Mouse (Mus musculus) forebrain, embryonic 14.5 days (tissue): ENCODE measurements at regions not wholly inside any gene's neighbourhood (a gene's known extent, or its start where the extent isn't known, plus 50 kb on each side); places are given as distances from the start of the nearest gene placed in this dataset. TPM values are rescaled to one million over a fixed set of nuclear protein-coding genes. Genes with fewer than 3 reads are reported as not detected.
A peak's percentile ranks its signal among the peaks of the same experiment; 100 is the strongest.

ENCODE experiments used
- ATAC-seq: fragments of 200-750 bp; cut with Nextera tagmentation; 2 replicates; pipeline ENCODE4 v1.8.0; 2017; ENCODE audit warnings: mild to moderate bottlenecking, moderate library complexity
- DNase-seq: peaks from one replicate; pipeline ENCODE4 v3.0.0-alpha.2; 2015; ENCODE audit warnings: low spot score
- H3K27ac ChIP-seq: fragments of 300-500 bp; sonication (generic); 2 replicates; pipeline ENCODE4 v1.5.1; 2014; ENCODE audit warnings: low read depth, mild to moderate bottlenecking, control low read depth, low read length, moderate library complexity
- H3K27me3 ChIP-seq: fragments of 300-500 bp; sonication (generic); replicated peaks from 2 replicates; pipeline ENCODE4 v1.6.1; 2014; ENCODE audit warnings: low read length, control low read depth, mixed read lengths; ENCODE audit not compliant: control insufficient read depth, insufficient read depth
- H3K36me3 ChIP-seq: fragments of 300-500 bp; sonication (generic); 2 replicates; pipeline ENCODE4 v1.6.1; 2014; ENCODE audit warnings: low read length, control low read depth; ENCODE audit not compliant: control insufficient read depth, insufficient read depth
- H3K4me1 ChIP-seq: fragments of 300-500 bp; sonication (generic); 2 replicates; pipeline ENCODE4 v1.6.1; 2014; ENCODE audit warnings: antibody characterized with exemption, low read length, control low read depth; ENCODE audit not compliant: control insufficient read depth, insufficient read depth
- H3K4me2 ChIP-seq: fragments of 300-500 bp; sonication (generic); 2 replicates; pipeline ENCODE4 v1.6.1; 2014; ENCODE audit warnings: mild to moderate bottlenecking, control low read depth, low read length
- H3K4me3 ChIP-seq: fragments of 300-500 bp; sonication (generic); 2 replicates; pipeline ENCODE4 v1.5.1; 2014; ENCODE audit warnings: low read depth, low read length, control low read depth
- H3K9ac ChIP-seq: fragments of 300-500 bp; sonication (generic); 2 replicates; pipeline ENCODE4 v1.6.1; 2014; ENCODE audit warnings: mild to moderate bottlenecking, low read length, control low read depth, moderate library complexity
- H3K9me3 ChIP-seq: fragments of 300-500 bp; sonication (generic); replicated peaks from 2 replicates; pipeline ENCODE4 v1.6.1; 2016; ENCODE audit warnings: low read length, control low read depth, mixed read lengths; ENCODE audit not compliant: control insufficient read depth
- WGBS: fragments of 180-500 bp; shearing (Covaris S2); extraction: QIAGEN DNeasy Blood & Tissue Kit; methylation state at CpG from one replicate; pipeline ENCODE4 v1.1.7; 2014; 5-methylcytosine and 5-hydroxymethylcytosine counted together
- microRNA-seq: library from miRNA; unstranded; fragments of <30 nt; microRNA quantifications from one replicate; pipeline ENCODE4, GENCODE M21; 2016

- 16% methylated on average over 10 of the region's 10 CpGs for WGBS
- peak; percentile 45 for ATAC-seq
Observed at GRCm38 (mm10) chr1:136782261-136782660, 157.6 kb downstream of the Zfp281 start.

GRCm38 (mm10) chr1:136784178-136784577 is 159.5 kb downstream of the Zfp281 start:
- Histone ChIP-seq H3K9ac (no peak overlapping the region), H3K27me3 (no peaks in the 10 kb centered on the region), H3K4me2 (no peak overlapping the region), H3K9me3 (no peaks in the 10 kb centered on the region), H3K4me3 (no peak overlapping the region), H3K36me3 (no peaks in the 10 kb centered on the region), H3K27ac (no peak overlapping the region), H3K4me1 (peaks cover 10% of the 10 kb centered on the region; the same call in 1 of the 2 replicates)
- DNase-seq (no peak), ATAC-seq (no peak)
- WGBS, result 83% methylated on average over 9 of the region's 9 CpGs

More at GRCm38 (mm10) chr1:136782261-136782660, 157.6 kb downstream of the Zfp281 start:
- Histone ChIP-seq H3K36me3 (no peaks in the 10 kb centered on the region), H3K4me1 (peaks cover 12% of the 10 kb centered on the region; the same call in 1 of the 2 replicates), H3K9me3 (no peaks in the 10 kb centered on the region), H3K4me3 (peak overlapping the region; percentile 33), H3K27me3 (no peaks in the 10 kb centered on the region), H3K4me2 (peak overlapping the region; percentile 60), H3K27ac (no peak overlapping the region), H3K9ac (peak overlapping the region; percentile 38; the same call in 1 of the 2 replicates)
- peak; percentile 63 for DNase-seq

GRCm38 (mm10) chr1:136788979-136789513 is 164.3 kb downstream of the Zfp281 start:
- H3K4me3 ChIP-seq, result no peak overlapping the region
- H3K9ac ChIP-seq, result no peak overlapping the region
- no peaks in the 10 kb centered on the region for H3K4me1 ChIP-seq
- no peaks in the 10 kb centered on the region for H3K36me3 ChIP-seq
- H3K4me2 ChIP-seq, result no peak overlapping the region
- H3K9me3 ChIP-seq, result no peaks in the 10 kb centered on the region
- H3K27me3 ChIP-seq, result no peaks in the 10 kb centered on the region
- no peak overlapping the region for H3K27ac ChIP-seq
- ATAC-seq (no peak), DNase-seq (no peak)
- 58% methylated on average over 30 of the region's 30 CpGs for WGBS

GRCm38 (mm10) chr1:136791641-136792040 is 166.9 kb downstream of the Zfp281 start:
- Histone ChIP-seq H3K9ac (no peak overlapping the region), H3K9me3 (no peaks in the 10 kb centered on the region), H3K36me3 (no peaks in the 10 kb centered on the region), H3K27ac (no peak overlapping the region), H3K4me2 (no peak overlapping the region), H3K4me1 (no peaks in the 10 kb centered on the region), H3K27me3 (no peaks in the 10 kb centered on the region), H3K4me3 (no peak overlapping the region)
- ATAC-seq (no peak), DNase-seq (no peak)
- 90% methylated on average over 1 of the region's 1 CpGs for WGBS

Small RNA genes in the stretch of these regions (microRNA-seq; reads per million reads assigned to microRNA genes)
- not detected for gene Gm22132
